In genomic region chr2:84868521-84868943, GRCm38 (mm10) we compare ENCODE assay signal across 9 mouse cellular contexts. TPM values are rescaled to one million over a fixed set of nuclear protein-coding genes. Genes with fewer than 3 reads are reported as not detected.
DNase-seq lines count a peak whose midpoint lies in the region; ATAC-seq and TF ChIP-seq lines count a peak whose summit lies in the region.
"Had no signal": no experiment of that assay in that cellular context is flagged by ENCODE, and none has a peak within 500 bp of the region (broad histone marks: within the 10 kb centered on the region; RNA-seq: fewer than 3 reads in every experiment).

No protein-coding gene starts in this region.

- no peak for ATAC-seq in intestine, embryonic 14.5 days (replicated peaks; ENCODE audit: low FRiP score, low TSS enrichment, low read depth)
- ATAC-seq in intestine, embryonic 16.5 days, result no peak
- ATAC-seq in G1E (ENCODE audit: extremely low read depth, insufficient number of reproducible peaks, low FRiP score, poor library complexity, severe bottlenecking), result peak; percentile 76

- DNase-seq in intestine, embryonic 14.5 days (ENCODE audit: low spot score), result peak; percentile 82
- peak; percentile 68 for DNase-seq in G1E (ENCODE audit: low spot score)
- peak; percentile 77 to 86 for DNase-seq in heart, postnatal 10 days
- peak; percentile 78 for DNase-seq in left cerebral cortex, postnatal 4 days
- DNase-seq in naive thymus-derived CD4-positive, alpha-beta T cell, adult 2 months (ENCODE audit: low read depth), result peak; percentile 64
- peak; percentile 80 for DNase-seq in thymus, adult 2 months

- peaks cover 16% of the 10 kb centered on the region; the same call in 1 of the 2 replicates for H3K4me1 ChIP-seq in intestine, embryonic 14.5 days (replicated peaks; ENCODE audit: control insufficient read depth, insufficient read depth, low read length)
- H3K4me1 ChIP-seq in intestine, embryonic 16.5 days (ENCODE audit: control insufficient read depth, insufficient read depth, low read length), result peaks cover 20% of the 10 kb centered on the region
- H3K4me1 ChIP-seq in G1E (ENCODE audit: insufficient read depth, low read depth, low read length), result peaks cover 16% of the 10 kb centered on the region
- H3K4me1 ChIP-seq in cortical plate, adult 2 months (ENCODE audit: control insufficient read depth, insufficient read depth, low read length), result peaks cover 1% of the 10 kb centered on the region; the same call in 1 of the 2 replicates
- H3K4me1 ChIP-seq in thymus, adult 2 months (replicated peaks; ENCODE audit: control insufficient read depth, insufficient read depth, low read length), result peaks cover 13% of the 10 kb centered on the region

- H3K9me3 ChIP-seq in intestine, embryonic 14.5 days (ENCODE audit: control insufficient read depth, low read length), result no peaks in the 10 kb centered on the region
- H3K9me3 ChIP-seq in intestine, embryonic 16.5 days (ENCODE audit: control insufficient read depth, low read length), result no peaks in the 10 kb centered on the region
- peaks cover 12% of the 10 kb centered on the region for H3K9me3 ChIP-seq in G1E (replicated peaks)
- H3K9me3 ChIP-seq: embryonic facial prominence, embryonic 12.5 days had no signal

- TF ChIP-seq POLR2A in cortical plate, adult 2 months (IDR thresholded peaks at IDR 0.05; ENCODE audit: extremely low read depth, insufficient read depth, low read length), result no peak
- TF ChIP-seq POLR2A in thymus, adult 2 months (IDR thresholded peaks at IDR 0.05; ENCODE audit: control insufficient read depth, extremely low read depth, insufficient read depth, low read length, poor library complexity), result no peak

- H3K27ac ChIP-seq in intestine, embryonic 14.5 days (ENCODE audit: low read depth), result no peak overlapping the region
- H3K27ac ChIP-seq in intestine, embryonic 16.5 days (ENCODE audit: low read length), result no peak overlapping the region
- no peak overlapping the region for H3K27ac ChIP-seq in cortical plate, adult 2 months (ENCODE audit: insufficient read depth, low read length)
- H3K27ac ChIP-seq in thymus, adult 2 months (ENCODE audit: control insufficient read depth, insufficient read depth, low read length), result no peak overlapping the region
- H3K27ac ChIP-seq: embryonic facial prominence, embryonic 12.5 days had no signal

- TF ChIP-seq CTCF in G1E (IDR thresholded peaks at IDR 0.05; ENCODE audit: low read depth, low read length), result peak; percentile 91
- TF ChIP-seq CTCF in cortical plate, adult 2 months (IDR thresholded peaks at IDR 0.05; ENCODE audit: extremely low read depth, insufficient read depth, low read length), result peak; percentile 64
- TF ChIP-seq CTCF in thymus, adult 2 months (IDR thresholded peaks at IDR 0.05; ENCODE audit: borderline replicate concordance, control insufficient read depth, extremely low read depth, insufficient read depth, low read length, poor library complexity), result peak; percentile 86; the same call in 1 of the 2 replicates

- 10% methylated on average over 5 of the region's 5 CpGs for WGBS in intestine, embryonic 14.5 days
- 8% methylated on average over 5 of the region's 5 CpGs for WGBS in intestine, embryonic 16.5 days
- WGBS in thymus, adult 2 months, result 2% methylated on average over 5 of the region's 5 CpGs

- intact Hi-C loops in heart, postnatal 10 days (cut with DNase I), result loop anchor here (1.0 to 5.0 kb wide), 4 partner anchors 18 to 139 kb away; partner anchors contain the start of gene Rtn4rl2
- intact Hi-C loops in left cerebral cortex, postnatal 4 days (cut with DNase I), result no loop called here

- H3K27me3 ChIP-seq in intestine, embryonic 14.5 days (replicated peaks; ENCODE audit: control insufficient read depth, insufficient read depth, low read length), result peaks cover 76% of the 10 kb centered on the region
- H3K27me3 ChIP-seq in intestine, embryonic 16.5 days (replicated peaks; ENCODE audit: control insufficient read depth, insufficient read depth, low read length), result peaks cover 60% of the 10 kb centered on the region
- H3K27me3 ChIP-seq in G1E (ENCODE audit: insufficient read depth, low read length), result peaks cover 63% of the 10 kb centered on the region
- peaks cover 12% of the 10 kb centered on the region for H3K27me3 ChIP-seq in thymus, adult 2 months (ENCODE audit: control insufficient read depth, insufficient read depth, low read length)

- no peak overlapping the region for H3K4me2 ChIP-seq in intestine, embryonic 14.5 days (ENCODE audit: low read length)
- no peak overlapping the region for H3K4me2 ChIP-seq in intestine, embryonic 16.5 days (ENCODE audit: low read depth, low read length)
- H3K4me2 ChIP-seq: embryonic facial prominence, embryonic 12.5 days had no signal

- H3K36me3 ChIP-seq in intestine, embryonic 14.5 days (ENCODE audit: control insufficient read depth, insufficient read depth, low read length), result peaks cover under 1% of the 10 kb centered on the region; the same call in 1 of the 2 replicates
- no peaks in the 10 kb centered on the region for H3K36me3 ChIP-seq in intestine, embryonic 16.5 days (ENCODE audit: control insufficient read depth, insufficient read depth, low read length)
- H3K36me3 ChIP-seq in G1E (replicated peaks), result no peaks in the 10 kb centered on the region
- H3K36me3 ChIP-seq in thymus, adult 2 months (ENCODE audit: control insufficient read depth, insufficient read depth, low read length), result no peaks in the 10 kb centered on the region
- H3K36me3 ChIP-seq: embryonic facial prominence, embryonic 12.5 days had no signal

- H3K9ac ChIP-seq in intestine, embryonic 14.5 days (ENCODE audit: low read length), result no peak overlapping the region
- no peak overlapping the region for H3K9ac ChIP-seq in intestine, embryonic 16.5 days (ENCODE audit: low read depth, low read length)
- H3K9ac ChIP-seq: embryonic facial prominence, embryonic 12.5 days had no signal

- H3K4me3 ChIP-seq in intestine, embryonic 14.5 days (ENCODE audit: low read depth, low read length), result no peak overlapping the region
- H3K4me3 ChIP-seq in intestine, embryonic 16.5 days (ENCODE audit: low read length), result no peak overlapping the region
- no peak overlapping the region for H3K4me3 ChIP-seq in G1E (ENCODE audit: low read depth, low read length)
- no peak overlapping the region for H3K4me3 ChIP-seq in cortical plate, adult 2 months (ENCODE audit: insufficient read depth, low read length)
- H3K4me3 ChIP-seq in thymus, adult 2 months (ENCODE audit: control insufficient read depth, insufficient read depth, low read length), result no peak overlapping the region
- H3K4me3 ChIP-seq: embryonic facial prominence, embryonic 12.5 days had no signal

RNA-seq across cellular contexts. Expression of gene Rtn4rl2, which starts 18.0 kb away (rescaled TPM):
- polyA plus RNA-seq in intestine, embryonic 14.5 days (2014; fragmentation: Nextera tagmentation; extraction: Ambion mirVana), result 0.99 and 1.9 TPM in 2 replicates
- 0.57 and 0.61 TPM in 2 replicates for polyA plus RNA-seq in intestine, embryonic 16.5 days (2015; fragmentation: Nextera tagmentation; extraction: Ambion mirVana)
- total RNA-seq in G1E (2014; fragmentation: Nextera tagmentation), result not detected in 2 replicates
- total RNA-seq in G1E (2017), result not detected in 2 replicates
- not detected in 2 replicates for polyA plus RNA-seq in G1E (2012)
- 73.3 and 76.9 TPM in 2 replicates for polyA plus RNA-seq in cortical plate, adult 2 months (2012; rRNA removed)
- total RNA-seq in heart, postnatal 10 days (2021), result 1 to 10 TPM; 4.0 to 8.0 TPM
- 10 to 100 TPM; 59.4 to 61.6 TPM for total RNA-seq in left cerebral cortex, postnatal 4 days (2021)
- polyA plus RNA-seq in thymus, adult 2 months (2012; rRNA removed), result 1.8 and 2.1 TPM in 2 replicates

RNA-seq across cellular contexts. Expression of gene Slc43a1, which starts 29.9 kb away (rescaled TPM):
- polyA plus RNA-seq in intestine, embryonic 14.5 days (2014; fragmentation: Nextera tagmentation; extraction: Ambion mirVana), result 18.3 and 18.7 TPM in 2 replicates
- polyA plus RNA-seq in intestine, embryonic 16.5 days (2015; fragmentation: Nextera tagmentation; extraction: Ambion mirVana), result 12.8 and 14.6 TPM in 2 replicates
- total RNA-seq in G1E (2014; fragmentation: Nextera tagmentation) (0.29 and 62.5 TPM in 2 replicates), G1E (2017) (0.05 and 0.12 TPM in 2 replicates)
- 0.03 TPM in 1 of 2 replicates, not detected in the other for polyA plus RNA-seq in G1E (2012)
- 0.13 and 0.52 TPM in 2 replicates for polyA plus RNA-seq in cortical plate, adult 2 months (2012; rRNA removed)
- 1 to 10 TPM; 2.2 to 3.4 TPM for total RNA-seq in heart, postnatal 10 days (2021)
- total RNA-seq in left cerebral cortex, postnatal 4 days (2021), result 1 to 10 TPM in 1 of 2 experiments, under 1 TPM in 1; 0.46 to 1.3 TPM
- polyA plus RNA-seq in thymus, adult 2 months (2012; rRNA removed), result 106 and 123 TPM in 2 replicates

RNA-seq across cellular contexts. Expression of gene Timm10, which starts 41.7 kb away (rescaled TPM):
- 73.7 and 75.5 TPM in 2 replicates for polyA plus RNA-seq in intestine, embryonic 14.5 days (2014; fragmentation: Nextera tagmentation; extraction: Ambion mirVana)
- polyA plus RNA-seq in intestine, embryonic 16.5 days (2015; fragmentation: Nextera tagmentation; extraction: Ambion mirVana), result 59.7 and 61.5 TPM in 2 replicates
- total RNA-seq in G1E (2014; fragmentation: Nextera tagmentation), result 13.5 and 21.0 TPM in 2 replicates
- total RNA-seq in G1E (2017), result 51.5 and 54.9 TPM in 2 replicates
- polyA plus RNA-seq in G1E (2012), result 13.3 and 19.5 TPM in 2 replicates
- 82.0 and 85.7 TPM in 2 replicates for polyA plus RNA-seq in cortical plate, adult 2 months (2012; rRNA removed)
- total RNA-seq in heart, postnatal 10 days (2021), result 100 to 1,000 TPM; 122 to 124 TPM
- 10 to 100 TPM; 55.5 to 60.4 TPM for total RNA-seq in left cerebral cortex, postnatal 4 days (2021)
- 23.0 and 29.0 TPM in 2 replicates for polyA plus RNA-seq in thymus, adult 2 months (2012; rRNA removed)

RNA-seq across cellular contexts. Expression of gene Smtnl1, which starts 46.1 kb away (rescaled TPM):
- 0.27 TPM in 1 of 2 replicates, not detected in the other for polyA plus RNA-seq in intestine, embryonic 14.5 days (2014; fragmentation: Nextera tagmentation; extraction: Ambion mirVana)
- polyA plus RNA-seq in intestine, embryonic 16.5 days (2015; fragmentation: Nextera tagmentation; extraction: Ambion mirVana), result 0.10 and 0.17 TPM in 2 replicates
- not detected in 2 replicates for total RNA-seq in G1E (2014; fragmentation: Nextera tagmentation)
- total RNA-seq in G1E (2017), result not detected in 2 replicates
- not detected in 2 replicates for polyA plus RNA-seq in G1E (2012)
- polyA plus RNA-seq in cortical plate, adult 2 months (2012; rRNA removed), result not detected in 2 replicates
- under 1 TPM in 1 of 2 experiments, not detected in 1; 0.14 TPM for total RNA-seq in heart, postnatal 10 days (2021)
- total RNA-seq in left cerebral cortex, postnatal 4 days (2021), result not detected
- polyA plus RNA-seq in thymus, adult 2 months (2012; rRNA removed), result 0.60 and 0.94 TPM in 2 replicates

Comparison
In these comparisons a context has a peak if more than half of its experiments do, and no peak if none do; other contexts are left out.
1. RNA of gene Rtn4rl2, which starts 18.0 kb away (polyA plus RNA-seq): 73.3 to 76.9 TPM in cortical plate, adult 2 months; 0.99 to 1.9 TPM in intestine, embryonic 14.5 days, 1.8 to 2.1 TPM in thymus, adult 2 months, 0.57 to 0.61 TPM in intestine, embryonic 16.5 days and not detected in G1E; every median in the first group is over 10 times any median in the second.
2. Peak in every context shown above with its lines, with median percentiles within 50 percentile points of each other: DNase-seq and CTCF ChIP-seq.